Mouse (Mus musculus) kidney, embryonic 15.5 days (tissue): ENCODE measurements around the gene Nme3. TPM values are rescaled to one million over a fixed set of nuclear protein-coding genes. Genes with fewer than 3 reads are reported as not detected.

Experiments
- ATAC-seq: fragments of 200-750 bp; cut with Nextera tagmentation; replicated peaks from 2 replicates; pipeline ENCODE4 v1.8.0; 2017; ENCODE audit warnings: moderate TSS enrichment; ENCODE audit not compliant: low FRiP score
- H3K27ac ChIP-seq: fragments of 300-500 bp; sonication (generic); 2 replicates; pipeline ENCODE4 v1.5.1; 2015; ENCODE audit warnings: mild to moderate bottlenecking, inconsistent platforms
- H3K27me3 ChIP-seq: fragments of 300-500 bp; sonication (generic); 2 replicates; pipeline ENCODE4 v1.6.1; 2015; ENCODE audit warnings: inconsistent platforms
- H3K36me3 ChIP-seq: fragments of 300-500 bp; sonication (generic); 2 replicates; pipeline ENCODE4 v1.6.1; 2015; ENCODE audit warnings: inconsistent platforms
- H3K4me1 ChIP-seq: fragments of 300-500 bp; sonication (generic); 2 replicates; pipeline ENCODE4 v1.6.1; 2015; ENCODE audit warnings: inconsistent platforms
- H3K4me2 ChIP-seq: fragments of 300-500 bp; sonication (generic); 2 replicates; pipeline ENCODE4 v1.6.1; 2015; ENCODE audit warnings: moderate library complexity, mild to moderate bottlenecking, inconsistent platforms
- H3K4me3 ChIP-seq: fragments of 300-500 bp; sonication (generic); replicated peaks from 2 replicates; pipeline ENCODE4 v1.5.1; 2015; ENCODE audit warnings: mild to moderate bottlenecking, inconsistent platforms
- H3K9ac ChIP-seq: fragments of 300-500 bp; sonication (generic); 2 replicates; pipeline ENCODE4 v1.6.1; 2015; ENCODE audit warnings: mild to moderate bottlenecking, inconsistent platforms
- H3K9me3 ChIP-seq: fragments of 300-500 bp; sonication (generic); replicated peaks from 2 replicates; pipeline ENCODE4 v1.6.1; 2016; ENCODE audit warnings: inconsistent platforms
- WGBS: fragments of 180-500 bp; shearing (Covaris S2); methylation state at CpG from one replicate; pipeline ENCODE4 v1.1.7; 2015; ENCODE audit warnings: mixed read lengths; 5-methylcytosine and 5-hydroxymethylcytosine counted together
- polyA plus RNA-seq: library from polyadenylated mRNA; unstranded; fragments of >200 nt; fragmentation: Nextera tagmentation; extraction: Ambion mirVana; gene quantifications from 2 replicates; pipeline ENCODE4 v1.2.1, GENCODE M21; 2015

The Nme3 gene
- polyA plus RNA-seq, 1 experiment from 2014 or later = 77.2 TPM

DNA sequence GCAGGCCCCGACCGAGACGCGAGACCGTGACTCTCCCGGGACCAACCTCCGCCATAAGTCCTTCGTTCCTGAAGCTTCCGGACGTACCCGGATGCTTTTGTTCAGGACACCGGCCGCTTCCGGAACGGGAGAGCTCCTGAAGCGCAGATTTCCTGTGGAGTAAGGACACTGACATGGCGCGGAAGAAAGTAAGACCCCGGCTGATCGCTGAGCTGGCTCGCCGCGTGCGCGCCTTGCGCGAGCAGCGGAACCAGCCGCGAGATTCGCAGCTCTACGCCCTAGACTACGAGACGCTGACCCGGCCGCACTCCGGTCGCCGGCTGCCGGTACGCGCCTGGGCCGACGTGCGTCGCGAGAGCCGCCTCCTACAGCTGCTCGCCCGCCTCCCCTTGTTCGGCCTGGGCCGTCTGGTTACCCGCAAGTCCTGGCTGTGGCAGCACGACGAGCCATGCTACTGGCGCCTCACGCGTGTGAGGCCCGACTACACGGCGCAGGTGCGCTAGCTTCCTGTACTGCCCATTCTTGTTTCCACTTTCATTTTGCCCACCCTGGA lies 1.2 kb upstream of the Nme3 start, which contains the start of the genes Eme2 and Mrps34:
Eme2 (minus strand) TSS at position 93 of the 553 bp plus-strand sequence.
Mrps34 (plus strand) TSS at position 122 of the 553 bp plus-strand sequence.
- Histone ChIP-seq H3K9me3 (no peaks in the 10 kb centered on the region), H3K4me3 (peak within 1 kb of the TSS; percentile 77), H3K36me3 (peaks cover 67% of the 10 kb centered on the region), H3K27ac (peak within 1 kb of the TSS; percentile 91), H3K4me1 (peaks cover 41% of the 10 kb centered on the region), H3K4me2 (peak within 1 kb of the TSS; percentile 97), H3K27me3 (no peaks in the 10 kb centered on the region), H3K9ac (peak within 1 kb of the TSS; percentile 92)
- peak; percentile 33; the same call in 1 of the 2 replicates for ATAC-seq
- WGBS = under 1% methylated on average over 62 of the region's 62 CpGs

DNA sequence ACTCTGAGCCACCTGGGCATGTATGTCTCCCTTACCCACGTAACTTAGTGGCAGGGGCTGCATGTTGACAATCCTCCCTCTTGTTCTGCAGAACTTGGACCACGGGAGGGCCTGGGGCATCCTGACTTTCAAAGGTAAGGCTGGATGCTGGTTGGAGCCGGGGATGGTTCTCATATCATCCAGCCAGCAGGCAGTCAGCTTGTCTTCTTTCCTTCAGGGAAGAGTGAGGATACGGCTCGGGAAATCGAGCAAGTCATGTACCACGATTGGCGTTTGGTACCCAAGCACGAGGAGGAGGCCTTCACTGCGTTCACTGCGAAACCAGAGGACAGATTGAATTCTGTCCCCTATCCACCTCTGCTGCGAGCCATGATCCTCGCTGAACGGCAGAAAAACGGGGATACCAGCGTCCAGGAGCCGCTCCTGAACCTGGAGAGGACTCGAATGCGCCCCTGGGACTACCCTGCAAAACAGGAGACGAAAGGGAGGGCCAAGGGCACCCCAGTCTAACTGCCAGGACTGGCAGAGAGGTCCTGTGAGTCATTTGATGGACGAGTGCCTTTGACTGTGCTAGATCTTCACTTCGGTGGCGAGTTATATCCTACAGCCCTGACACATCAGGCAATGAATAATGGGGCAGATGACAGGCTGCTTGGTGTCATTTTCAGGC lies 594 bp upstream of the Nme3 start:
- Histone ChIP-seq H3K4me1 (peaks cover 41% of the 10 kb centered on the region), H3K27ac (peak overlapping the region; percentile 91), H3K9ac (peak overlapping the region; percentile 92), H3K9me3 (no peaks in the 10 kb centered on the region), H3K27me3 (no peaks in the 10 kb centered on the region), H3K4me2 (peak overlapping the region; percentile 97), H3K4me3 (peak overlapping the region; percentile 77), H3K36me3 (peaks cover 67% of the 10 kb centered on the region)
- peak; percentile 15 for ATAC-seq
- WGBS = 9% methylated on average over 23 of the region's 23 CpGs

DNA sequence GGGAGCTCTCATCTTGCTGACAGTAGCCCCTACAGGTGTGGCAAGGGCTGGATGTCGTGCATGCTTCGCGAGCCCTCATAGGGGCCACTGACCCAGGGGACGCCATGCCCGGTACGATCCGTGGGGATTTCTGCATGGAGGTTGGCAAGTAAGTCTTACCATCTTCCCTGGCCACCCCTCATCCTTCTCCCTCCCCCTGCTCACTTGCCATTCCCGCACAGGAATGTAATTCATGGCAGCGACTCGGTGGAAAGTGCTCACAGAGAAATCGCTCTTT lies 631 bp downstream of the Nme3 start:
- 31% methylated on average over 11 of the region's 11 CpGs for WGBS
- Histone ChIP-seq H3K36me3 (peaks cover 67% of the 10 kb centered on the region), H3K4me2 (peak overlapping the region; percentile 97), H3K9ac (peak overlapping the region; percentile 92), H3K4me3 (peak overlapping the region; percentile 77), H3K27ac (peak overlapping the region; percentile 91; the same call in 1 of the 2 replicates), H3K9me3 (no peaks in the 10 kb centered on the region), H3K27me3 (no peaks in the 10 kb centered on the region), H3K4me1 (peaks cover 41% of the 10 kb centered on the region)
- no peak for ATAC-seq

DNA sequence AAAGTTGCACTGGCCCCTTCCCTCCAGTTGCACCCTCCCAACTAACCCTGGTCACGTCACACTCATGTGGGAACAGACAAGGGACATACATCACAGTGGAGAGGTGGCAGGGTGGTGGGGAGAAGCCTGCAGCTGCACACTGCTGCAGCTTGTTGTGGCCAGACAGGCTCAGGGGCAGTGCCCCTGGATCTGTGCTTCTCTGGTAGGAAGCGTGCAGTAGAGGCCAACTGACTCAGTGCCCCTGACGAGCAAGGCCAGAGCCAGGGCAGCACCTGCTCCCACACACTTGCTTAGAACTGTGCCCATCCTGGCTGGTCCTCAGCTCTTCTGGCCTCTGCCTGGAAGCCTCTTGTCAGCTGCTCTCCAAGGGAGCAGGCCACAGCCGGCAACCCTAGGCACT lies 1.3 kb downstream of the Nme3 start:
- Histone ChIP-seq H3K4me2 (peak overlapping the region; percentile 97; the same call in 1 of the 2 replicates), H3K9me3 (no peaks in the 10 kb centered on the region), H3K9ac (peak overlapping the region; percentile 92; the same call in 1 of the 2 replicates), H3K4me3 (peak overlapping the region; percentile 77), H3K4me1 (peaks cover 41% of the 10 kb centered on the region), H3K27ac (no peak overlapping the region), H3K27me3 (no peaks in the 10 kb centered on the region), H3K36me3 (peaks cover 67% of the 10 kb centered on the region)
- no peak for ATAC-seq
- 74% methylated on average over 4 of the region's 4 CpGs for WGBS

DNA sequence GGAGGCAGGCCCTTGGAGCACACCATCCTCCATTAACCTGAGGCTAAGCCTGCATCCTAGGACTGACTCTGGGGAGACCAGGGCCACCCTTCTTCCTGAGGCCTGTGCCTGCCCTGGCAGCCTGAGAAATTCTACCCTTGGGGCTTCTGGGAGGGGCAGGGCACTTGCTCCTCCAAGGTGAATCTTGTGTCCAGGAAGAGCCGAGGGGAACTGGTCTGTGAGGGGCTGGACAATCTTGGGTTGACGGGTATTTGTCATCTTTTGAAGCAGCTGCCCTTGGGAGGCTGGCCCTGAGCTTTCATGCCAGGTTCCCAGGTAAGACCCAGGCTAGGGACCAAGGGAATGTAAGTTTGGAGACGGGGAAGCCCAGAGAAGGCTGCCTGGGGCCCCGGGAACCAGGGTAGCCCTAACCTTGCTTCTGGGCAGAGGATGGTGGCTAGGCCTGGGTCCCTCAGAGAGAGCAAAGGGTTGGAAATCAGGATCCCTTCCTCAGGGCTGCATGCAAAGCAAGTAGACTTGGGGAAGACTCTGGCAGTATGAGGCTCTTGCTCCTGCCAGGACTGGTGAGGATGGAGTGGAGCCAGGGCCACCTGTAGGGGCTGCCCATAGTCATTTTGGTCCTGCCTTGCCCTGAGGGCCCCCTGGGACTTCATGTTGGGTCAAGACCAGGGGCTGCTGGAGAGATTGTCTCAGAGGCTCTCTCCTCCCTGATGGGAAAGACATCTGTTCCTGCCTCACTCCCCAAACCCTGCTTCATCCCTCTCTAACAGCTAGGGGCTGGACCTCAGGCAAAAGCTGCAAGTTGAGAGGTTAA lies 1.9 kb downstream of the Nme3 start:
- ATAC-seq = no peak
- peaks cover 41% of the 10 kb centered on the region for H3K4me1 ChIP-seq
- H3K27me3 ChIP-seq = no peaks in the 10 kb centered on the region
- no peak overlapping the region for H3K27ac ChIP-seq
- H3K9ac ChIP-seq = 0 out of 2 replicates have a peak overlapping the region, but pooled peaks have one; percentile 92
- no peaks in the 10 kb centered on the region for H3K9me3 ChIP-seq
- 80% methylated on average over 4 of the region's 4 CpGs for WGBS
- 0 out of 2 replicates have a peak overlapping the region, but pooled peaks have one; percentile 97 for H3K4me2 ChIP-seq
- peak overlapping the region; percentile 77; the same call in 1 of the 2 replicates for H3K4me3 ChIP-seq
- peaks cover 67% of the 10 kb centered on the region for H3K36me3 ChIP-seq

DNA sequence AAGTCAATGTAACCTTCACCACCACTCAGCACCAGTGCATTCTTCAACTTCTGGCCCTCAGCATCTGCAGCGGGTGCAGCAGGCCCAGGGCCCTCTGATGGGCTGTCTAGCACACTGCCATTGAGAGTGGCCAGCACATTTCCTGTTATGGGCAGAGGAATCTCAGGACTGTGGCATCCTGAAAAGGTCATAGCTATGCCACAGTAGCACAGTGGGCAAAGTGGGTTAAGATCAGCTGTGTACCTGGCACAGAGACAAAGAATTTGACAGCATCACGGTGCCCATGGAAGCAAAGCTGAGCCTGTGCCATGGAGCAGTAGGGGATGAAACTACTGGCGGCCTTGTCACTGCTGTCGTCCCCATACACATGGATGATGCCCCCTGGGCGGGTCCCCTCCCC lies 2.9 kb downstream of the Nme3 start:
- H3K9me3 ChIP-seq = no peaks in the 10 kb centered on the region
- peaks cover 68% of the 10 kb centered on the region for H3K36me3 ChIP-seq
- no peak for ATAC-seq
- no peak overlapping the region for H3K4me3 ChIP-seq
- H3K4me1 ChIP-seq = peaks cover 32% of the 10 kb centered on the region
- H3K9ac ChIP-seq = no peak overlapping the region
- no peak overlapping the region for H3K27ac ChIP-seq
- no peaks in the 10 kb centered on the region for H3K27me3 ChIP-seq
- H3K4me2 ChIP-seq = no peak overlapping the region
- WGBS = 82% methylated on average over 5 of the region's 5 CpGs

DNA sequence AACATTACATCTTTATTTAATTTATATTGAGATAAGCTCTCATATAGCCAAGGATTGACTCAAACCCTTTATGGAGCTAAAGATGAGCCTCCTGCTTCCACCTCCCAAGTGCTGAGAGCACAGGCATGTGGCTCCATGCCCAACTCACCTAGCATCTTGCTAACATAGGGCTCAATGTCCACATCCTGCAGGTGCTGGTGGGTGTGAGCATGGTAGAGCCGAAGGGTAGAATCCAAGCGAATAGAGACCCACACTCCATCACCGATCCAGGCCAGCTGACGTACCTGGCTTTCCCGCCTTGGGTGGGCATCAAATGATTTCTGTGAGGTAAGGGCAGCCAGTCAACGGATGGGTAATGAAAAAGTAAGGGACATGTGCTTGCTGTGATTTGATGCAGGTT lies 3.7 kb downstream of the Nme3 start:
- Histone ChIP-seq H3K27ac (no peak overlapping the region), H3K36me3 (peaks cover 77% of the 10 kb centered on the region), H3K27me3 (no peaks in the 10 kb centered on the region), H3K4me1 (peaks cover 29% of the 10 kb centered on the region), H3K9me3 (no peaks in the 10 kb centered on the region), H3K4me2 (no peak overlapping the region), H3K9ac (no peak overlapping the region), H3K4me3 (no peak overlapping the region)
- ATAC-seq = no peak
- 94% methylated on average over 6 of the region's 6 CpGs for WGBS

DNA sequence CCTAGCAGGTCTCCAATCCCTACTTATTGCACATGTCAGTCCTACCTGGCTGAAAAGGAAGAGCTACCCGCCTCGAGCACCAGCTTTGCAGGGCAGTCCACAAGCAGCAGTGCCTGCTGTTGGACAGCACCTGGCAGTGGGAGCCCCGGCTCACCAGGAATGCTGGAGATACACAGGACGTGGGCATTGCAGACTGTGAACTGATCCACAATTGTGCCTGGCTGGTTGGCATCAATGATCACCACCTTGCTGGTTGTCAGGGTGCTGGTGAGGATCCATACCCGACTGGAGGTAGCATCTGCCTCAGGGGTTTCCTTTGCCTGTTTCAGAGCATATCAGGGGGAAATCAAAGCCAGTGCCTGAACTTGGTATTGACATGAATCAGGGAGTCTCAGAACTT lies 5.8 kb downstream of the Nme3 start:
- H3K9me3 ChIP-seq = no peaks in the 10 kb centered on the region
- H3K36me3 ChIP-seq = peaks cover 98% of the 10 kb centered on the region
- no peak overlapping the region for H3K4me3 ChIP-seq
- no peak overlapping the region for H3K27ac ChIP-seq
- ATAC-seq = no peak
- 91% methylated on average over 5 of the region's 5 CpGs for WGBS
- H3K4me1 ChIP-seq = peaks cover 12% of the 10 kb centered on the region
- H3K27me3 ChIP-seq = no peaks in the 10 kb centered on the region
- H3K4me2 ChIP-seq = no peak overlapping the region
- H3K9ac ChIP-seq = no peak overlapping the region

DNA sequence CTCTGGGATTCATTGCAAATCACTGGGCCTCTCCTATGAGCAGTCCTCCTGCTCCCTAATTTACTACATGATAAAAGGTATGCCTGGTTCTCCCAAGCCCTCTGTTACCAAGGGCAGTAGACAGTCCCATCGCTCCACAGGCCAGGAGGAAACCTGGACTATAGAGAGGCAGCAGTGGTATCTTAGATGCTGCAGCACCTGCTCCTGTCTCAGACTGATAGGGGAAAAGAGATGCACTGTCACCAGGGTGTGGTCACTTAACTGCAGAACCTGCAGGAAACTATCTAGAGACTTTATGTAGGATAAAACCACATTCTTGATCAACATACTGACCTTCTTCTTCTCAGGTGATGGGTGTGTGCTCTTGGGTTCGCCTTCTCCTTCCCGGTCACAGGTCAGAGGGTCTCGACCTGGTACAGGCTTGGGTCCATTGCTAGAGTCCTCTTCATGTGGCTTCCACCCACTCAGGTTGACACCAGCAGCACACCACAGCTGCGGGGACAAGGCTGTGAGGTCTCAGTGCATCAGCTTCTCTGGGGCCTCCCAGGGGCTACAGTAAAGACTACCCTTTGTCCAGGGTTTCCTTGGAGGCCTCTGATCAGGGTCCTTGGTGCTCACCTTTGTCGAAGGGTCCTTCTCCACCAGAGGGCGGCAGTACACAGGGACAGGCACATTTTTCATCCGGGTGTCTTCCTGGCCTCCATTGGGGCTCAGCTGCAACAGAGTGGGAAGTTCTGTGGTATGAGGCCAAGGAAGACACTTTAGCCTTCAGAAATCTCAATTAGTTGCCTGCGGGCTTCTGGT lies 6.6 kb downstream of the Nme3 start:
- H3K27me3 ChIP-seq = no peaks in the 10 kb centered on the region
- ATAC-seq = no peak; the same call in 1 of the 2 replicates
- peaks cover 100% of the 10 kb centered on the region for H3K36me3 ChIP-seq

DNA sequence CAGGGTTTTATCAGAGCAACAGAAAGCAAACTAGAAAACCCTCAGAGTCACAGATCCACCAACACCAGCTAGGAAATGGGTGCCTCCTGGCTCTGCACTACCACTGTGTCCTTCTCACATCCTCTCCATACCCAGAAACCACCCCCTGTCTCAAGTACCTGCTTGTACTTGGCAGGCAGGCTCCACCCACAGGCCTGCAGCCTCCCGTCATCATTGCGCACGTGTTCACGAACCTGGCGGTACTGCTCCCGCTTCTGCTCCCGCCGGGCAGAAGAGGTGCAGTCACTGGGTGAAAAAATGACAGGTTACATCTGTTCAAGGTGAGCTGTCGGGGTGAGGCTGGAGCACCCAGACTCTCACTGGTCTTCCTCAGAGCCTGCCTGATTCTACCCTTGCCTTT lies 7.5 kb downstream of the Nme3 start:
- Histone ChIP-seq H3K27ac (no peak overlapping the region), H3K27me3 (no peaks in the 10 kb centered on the region), H3K4me2 (no peak overlapping the region), H3K9me3 (no peaks in the 10 kb centered on the region), H3K4me3 (no peak overlapping the region), H3K9ac (no peak overlapping the region), H3K36me3 (peaks cover 100% of the 10 kb centered on the region), H3K4me1 (no peaks in the 10 kb centered on the region)
- 89% methylated on average over 9 of the region's 9 CpGs for WGBS
- ATAC-seq = no peak

More for the DNA sequence above, 6.6 kb downstream of the Nme3 start:
- 68% methylated on average over 9 of the region's 9 CpGs for WGBS
- Histone ChIP-seq H3K4me2 (no peak overlapping the region), H3K4me3 (no peak overlapping the region), H3K4me1 (peaks cover 4% of the 10 kb centered on the region), H3K27ac (no peak overlapping the region), H3K9me3 (no peaks in the 10 kb centered on the region), H3K9ac (no peak overlapping the region)

DNA sequence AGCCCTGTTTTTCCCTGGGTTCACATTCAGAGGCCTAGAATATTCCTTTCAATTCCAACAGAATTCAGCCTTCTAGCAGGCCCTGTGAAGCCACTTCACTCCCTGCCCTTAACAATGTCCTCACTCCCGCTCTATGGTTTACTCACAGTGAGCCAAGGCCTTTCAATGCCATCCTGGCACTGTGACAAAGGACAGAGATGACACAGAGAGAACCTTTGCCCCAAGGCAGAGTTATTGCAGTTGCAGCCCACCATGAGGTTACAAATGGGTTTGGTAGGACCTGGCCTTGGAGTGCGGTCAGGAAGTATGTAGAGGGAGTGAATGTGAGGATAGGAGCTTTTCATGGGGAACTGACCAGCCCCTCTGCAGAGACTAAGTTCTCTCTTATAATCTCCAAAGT lies 11.3 kb downstream of the Nme3 start:
- ATAC-seq = no peak
- Histone ChIP-seq H3K4me3 (no peak overlapping the region), H3K9me3 (no peaks in the 10 kb centered on the region), H3K27me3 (no peaks in the 10 kb centered on the region), H3K4me2 (no peak overlapping the region), H3K36me3 (peaks cover 100% of the 10 kb centered on the region), H3K27ac (no peak overlapping the region), H3K4me1 (no peaks in the 10 kb centered on the region), H3K9ac (no peak overlapping the region)
- 94% methylated on average over 2 of the region's 2 CpGs for WGBS
